Mouse (Mus musculus): ENCODE measurements around the gene Pfkfb4. TPM values are rescaled to one million over a fixed set of nuclear protein-coding genes. Genes with fewer than 3 reads are reported as not detected.

The Pfkfb4 gene
- polyA plus RNA-seq, 1 experiment from 2014 or later: 12.2 TPM

GRCm38 (mm10) chr9:108977966-108978365 lies 13.6 kb upstream of the Pfkfb4 start:
- no peaks in the 10 kb centered on the region for H3K36me3 ChIP-seq (replicated peaks)
- WGBS: 81% methylated on average over 7 of the region's 7 CpGs
- H3K27me3 ChIP-seq (replicated peaks; ENCODE audit: low read depth, poor library complexity, severe bottlenecking): no peaks in the 10 kb centered on the region
- no peak overlapping the region for H3K27ac ChIP-seq (replicated peaks)
- DNase-seq (ENCODE audit: low spot score): no peak
- H3K9me3 ChIP-seq: no peaks in the 10 kb centered on the region
- H3K4me3 ChIP-seq: no peak overlapping the region
- no peaks in the 10 kb centered on the region for H3K4me1 ChIP-seq

- WGBS: 86% methylated on average over 8 of the region's 8 CpGs
- DNase-seq (ENCODE audit: low spot score): no peak
- peaks cover 4% of the 10 kb centered on the region for H3K4me1 ChIP-seq
- no peak overlapping the region for H3K4me3 ChIP-seq
- H3K27me3 ChIP-seq (replicated peaks; ENCODE audit: low read depth, poor library complexity, severe bottlenecking): no peaks in the 10 kb centered on the region
- H3K36me3 ChIP-seq (replicated peaks): no peaks in the 10 kb centered on the region
- no peak overlapping the region for H3K27ac ChIP-seq (replicated peaks)
- no peaks in the 10 kb centered on the region for H3K9me3 ChIP-seq
Measured at GRCm38 (mm10) chr9:108982498-108982897, 9.1 kb upstream of the Pfkfb4 start.

GRCm38 (mm10) chr9:108983209-108983608 lies 8.4 kb upstream of the Pfkfb4 start:
- no peak overlapping the region for H3K27ac ChIP-seq (replicated peaks)
- H3K9me3 ChIP-seq: no peaks in the 10 kb centered on the region
- no peaks in the 10 kb centered on the region for H3K36me3 ChIP-seq (replicated peaks)
- 83% methylated on average over 9 of the region's 9 CpGs for WGBS
- no peak for DNase-seq (ENCODE audit: low spot score)
- no peak overlapping the region for H3K4me3 ChIP-seq
- H3K27me3 ChIP-seq (replicated peaks; ENCODE audit: low read depth, poor library complexity, severe bottlenecking): no peaks in the 10 kb centered on the region
- H3K4me1 ChIP-seq: peaks cover 11% of the 10 kb centered on the region

GRCm38 (mm10) chr9:108985710-108986109 lies 5.9 kb upstream of the Pfkfb4 start, which contains the start of gene Ucn2:
Gene Ucn2, plus strand, starts transcription at chr9:108986010.
- Histone ChIP-seq H3K4me1 (peaks cover 26% of the 10 kb centered on the region), H3K36me3 (replicated peaks) (no peaks in the 10 kb centered on the region), H3K9me3 (no peaks in the 10 kb centered on the region), H3K27ac (replicated peaks) (no peak within 1 kb of the TSS), H3K4me3 (no peak within 1 kb of the TSS), H3K27me3 (replicated peaks; ENCODE audit: low read depth, poor library complexity, severe bottlenecking) (no peaks in the 10 kb centered on the region)
- 91% methylated on average over 4 of the region's 4 CpGs for WGBS
- DNase-seq (ENCODE audit: low spot score): no peak

GRCm38 (mm10) chr9:108987704-108988350 lies 3.8 kb upstream of the Pfkfb4 start:
- Histone ChIP-seq H3K9me3 (no peaks in the 10 kb centered on the region), H3K4me3 (peak overlapping the region; percentile 39), H3K4me1 (peaks cover 42% of the 10 kb centered on the region), H3K27me3 (replicated peaks; ENCODE audit: low read depth, poor library complexity, severe bottlenecking) (no peaks in the 10 kb centered on the region), H3K27ac (replicated peaks) (peak overlapping the region; percentile 37; the same call in 1 of the 2 replicates), H3K36me3 (replicated peaks) (no peaks in the 10 kb centered on the region)
- 23% methylated on average over 15 of the region's 15 CpGs for WGBS
- peak; percentile 44 for DNase-seq (ENCODE audit: low spot score)

GRCm38 (mm10) chr9:108989802-108990461 lies 1.6 kb upstream of the Pfkfb4 start:
- Histone ChIP-seq H3K27me3 (replicated peaks; ENCODE audit: low read depth, poor library complexity, severe bottlenecking) (no peaks in the 10 kb centered on the region), H3K9me3 (no peaks in the 10 kb centered on the region), H3K4me3 (no peak overlapping the region), H3K27ac (replicated peaks) (peak overlapping the region; percentile 85), H3K4me1 (peaks cover 48% of the 10 kb centered on the region), H3K36me3 (replicated peaks) (no peaks in the 10 kb centered on the region)
- DNase-seq (ENCODE audit: low spot score): no peak
- WGBS: 80% methylated on average over 4 of the region's 4 CpGs

- Histone ChIP-seq H3K27me3 (replicated peaks; ENCODE audit: low read depth, poor library complexity, severe bottlenecking) (no peaks in the 10 kb centered on the region), H3K4me1 (peaks cover 53% of the 10 kb centered on the region), H3K36me3 (replicated peaks) (no peaks in the 10 kb centered on the region), H3K27ac (replicated peaks) (peak overlapping the region; percentile 85), H3K4me3 (no peak overlapping the region), H3K9me3 (no peaks in the 10 kb centered on the region)
- WGBS: 52% methylated on average over 7 of the region's 7 CpGs
- DNase-seq (ENCODE audit: low spot score): peak; percentile 58
Measured at GRCm38 (mm10) chr9:108990462-108990820, 1.1 kb upstream of the Pfkfb4 start.

GRCm38 (mm10) chr9:108992085-108992469 lies 499 bp downstream of the Pfkfb4 start:
- Histone ChIP-seq H3K4me3 (peak overlapping the region; percentile 71), H3K36me3 (replicated peaks) (no peaks in the 10 kb centered on the region), H3K27me3 (replicated peaks; ENCODE audit: low read depth, poor library complexity, severe bottlenecking) (no peaks in the 10 kb centered on the region), H3K9me3 (no peaks in the 10 kb centered on the region), H3K27ac (replicated peaks) (peak overlapping the region; percentile 82), H3K4me1 (peaks cover 65% of the 10 kb centered on the region)
- 9% methylated on average over 18 of the region's 18 CpGs for WGBS
- no peak for DNase-seq (ENCODE audit: low spot score)

GRCm38 (mm10) chr9:108992620-108993361 lies 1.2 kb downstream of the Pfkfb4 start:
- peaks cover 59% of the 10 kb centered on the region for H3K4me1 ChIP-seq
- no peaks in the 10 kb centered on the region for H3K9me3 ChIP-seq
- H3K27ac ChIP-seq (replicated peaks): peak overlapping the region; percentile 82; the same call in 1 of the 2 replicates
- DNase-seq (ENCODE audit: low spot score): no peak
- 82% methylated on average over 9 of the region's 9 CpGs for WGBS
- peak overlapping the region; percentile 71 for H3K4me3 ChIP-seq
- H3K36me3 ChIP-seq (replicated peaks): no peaks in the 10 kb centered on the region
- H3K27me3 ChIP-seq (replicated peaks; ENCODE audit: low read depth, poor library complexity, severe bottlenecking): no peaks in the 10 kb centered on the region

- no peaks in the 10 kb centered on the region for H3K27me3 ChIP-seq (replicated peaks; ENCODE audit: low read depth, poor library complexity, severe bottlenecking)
- WGBS: 76% methylated on average over 9 of the region's 9 CpGs
- H3K27ac ChIP-seq (replicated peaks): no peak overlapping the region
- no peak for DNase-seq (ENCODE audit: low spot score)
- H3K9me3 ChIP-seq: no peaks in the 10 kb centered on the region
- peaks cover 32% of the 10 kb centered on the region for H3K4me1 ChIP-seq
- H3K4me3 ChIP-seq: no peak overlapping the region
- H3K36me3 ChIP-seq (replicated peaks): no peaks in the 10 kb centered on the region
Measured at GRCm38 (mm10) chr9:108996411-108996810, 4.8 kb downstream of the Pfkfb4 start.

- DNase-seq (ENCODE audit: low spot score): no peak
- Histone ChIP-seq H3K36me3 (replicated peaks) (no peaks in the 10 kb centered on the region), H3K27ac (replicated peaks) (no peak overlapping the region), H3K4me3 (no peak overlapping the region), H3K27me3 (replicated peaks; ENCODE audit: low read depth, poor library complexity, severe bottlenecking) (no peaks in the 10 kb centered on the region), H3K4me1 (peaks cover 23% of the 10 kb centered on the region), H3K9me3 (no peaks in the 10 kb centered on the region)
- 86% methylated on average over 19 of the region's 19 CpGs for WGBS
Measured at GRCm38 (mm10) chr9:108998287-108999166, 6.9 kb downstream of the Pfkfb4 start.

GRCm38 (mm10) chr9:108999167-108999526 lies 7.6 kb downstream of the Pfkfb4 start:
- no peak overlapping the region for H3K27ac ChIP-seq (replicated peaks)
- H3K4me3 ChIP-seq: no peak overlapping the region
- H3K9me3 ChIP-seq: no peaks in the 10 kb centered on the region
- H3K27me3 ChIP-seq (replicated peaks; ENCODE audit: low read depth, poor library complexity, severe bottlenecking): no peaks in the 10 kb centered on the region
- peaks cover 19% of the 10 kb centered on the region for H3K4me1 ChIP-seq
- H3K36me3 ChIP-seq (replicated peaks): no peaks in the 10 kb centered on the region
- WGBS: 85% methylated on average over 4 of the region's 4 CpGs
- DNase-seq (ENCODE audit: low spot score): no peak

Measured in embryonic facial prominence, embryonic 10.5 days (tissue).